Mouse (Mus musculus): Measurements from ENCODE around the gene Rgs12. TPM values are rescaled to one million over a fixed set of nuclear protein-coding genes. Genes with fewer than 3 reads are reported as not detected.

Gene Rgs12
- polyA plus RNA-seq, 1 experiment from 2014 or later: 28.1 TPM

DNA sequence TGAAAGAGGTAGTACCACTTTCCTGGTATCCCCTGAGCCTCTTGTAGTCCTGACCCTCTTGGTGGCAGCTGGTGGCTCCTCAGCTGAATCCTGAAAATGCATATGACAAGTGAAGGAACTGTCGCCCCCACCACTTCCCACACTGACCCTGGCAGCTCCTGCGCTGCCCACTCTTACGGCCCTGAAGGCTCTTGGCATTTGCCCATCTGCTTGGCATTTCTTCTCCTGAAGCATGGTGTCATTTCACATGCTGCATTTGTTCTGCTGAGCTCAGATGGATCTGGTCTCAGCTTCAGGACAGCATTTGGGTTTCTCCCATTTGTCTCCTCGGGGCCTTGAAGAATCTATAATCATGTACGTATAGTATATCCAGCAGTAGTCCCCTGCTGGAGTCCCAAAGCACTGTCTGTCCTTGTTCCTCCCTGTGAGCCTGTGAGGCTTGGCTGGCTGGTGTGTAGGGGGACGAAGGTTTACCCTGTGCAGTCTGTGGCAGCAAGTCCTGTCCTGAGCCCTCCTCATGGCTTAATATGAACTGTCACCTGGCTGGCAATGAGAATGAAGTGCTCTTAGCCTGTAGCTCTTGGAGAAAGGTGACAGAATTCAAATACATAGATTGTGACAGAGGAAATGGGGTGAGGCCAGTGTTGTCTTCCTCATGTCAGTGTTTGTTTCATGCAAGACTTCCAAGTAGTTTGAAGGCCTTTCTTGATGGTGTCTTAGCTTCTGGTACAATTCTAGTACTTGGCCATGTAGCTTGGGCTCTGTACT lies 62.1 kb downstream of the Rgs12 start:
- Histone ChIP-seq H3K4me3 (replicated peaks) (no peak overlapping the region), H3K9me3 (no peaks in the 10 kb centered on the region), H3K4me2 (no peak overlapping the region), H3K27me3 (replicated peaks) (no peaks in the 10 kb centered on the region), H3K36me3 (no peaks in the 10 kb centered on the region), H3K27ac (no peak overlapping the region), H3K9ac (no peak overlapping the region), H3K4me1 (no peaks in the 10 kb centered on the region)
- WGBS: 93% methylated on average over 6 of the region's 6 CpGs
- no peak for ATAC-seq (ENCODE audit: insufficient read depth, low FRiP score, low read depth)

DNA sequence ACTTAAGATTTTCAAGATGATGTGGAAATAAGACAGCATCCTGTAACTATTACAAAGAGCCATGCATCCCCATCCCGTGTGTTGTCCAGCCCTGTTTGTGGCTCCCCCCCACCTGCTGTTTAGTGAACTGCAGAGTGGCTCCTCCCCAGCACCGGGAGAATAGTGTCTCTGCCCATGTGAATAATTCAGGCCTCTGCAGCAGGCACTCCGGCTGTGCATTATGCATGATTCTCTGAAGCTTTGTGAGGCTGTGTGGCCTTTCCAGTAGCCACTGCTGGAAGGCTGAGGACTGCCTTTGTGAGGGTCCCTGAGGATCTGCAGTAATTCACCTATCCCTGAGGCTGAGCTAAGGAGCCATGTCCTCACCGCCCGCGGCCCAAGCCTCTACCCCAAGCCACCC lies 64.8 kb downstream of the Rgs12 start:
- ATAC-seq (ENCODE audit: insufficient read depth, low FRiP score, low read depth): no peak
- H3K27me3 ChIP-seq (replicated peaks): no peaks in the 10 kb centered on the region
- H3K36me3 ChIP-seq: no peaks in the 10 kb centered on the region
- H3K4me3 ChIP-seq (replicated peaks): no peak overlapping the region
- H3K4me1 ChIP-seq: peaks cover 3% of the 10 kb centered on the region; the same call in 1 of the 2 replicates
- H3K27ac ChIP-seq: no peak overlapping the region
- 81% methylated on average over 6 of the region's 6 CpGs for WGBS
- H3K9ac ChIP-seq: no peak overlapping the region
- no peak overlapping the region for H3K4me2 ChIP-seq
- no peaks in the 10 kb centered on the region for H3K9me3 ChIP-seq

DNA sequence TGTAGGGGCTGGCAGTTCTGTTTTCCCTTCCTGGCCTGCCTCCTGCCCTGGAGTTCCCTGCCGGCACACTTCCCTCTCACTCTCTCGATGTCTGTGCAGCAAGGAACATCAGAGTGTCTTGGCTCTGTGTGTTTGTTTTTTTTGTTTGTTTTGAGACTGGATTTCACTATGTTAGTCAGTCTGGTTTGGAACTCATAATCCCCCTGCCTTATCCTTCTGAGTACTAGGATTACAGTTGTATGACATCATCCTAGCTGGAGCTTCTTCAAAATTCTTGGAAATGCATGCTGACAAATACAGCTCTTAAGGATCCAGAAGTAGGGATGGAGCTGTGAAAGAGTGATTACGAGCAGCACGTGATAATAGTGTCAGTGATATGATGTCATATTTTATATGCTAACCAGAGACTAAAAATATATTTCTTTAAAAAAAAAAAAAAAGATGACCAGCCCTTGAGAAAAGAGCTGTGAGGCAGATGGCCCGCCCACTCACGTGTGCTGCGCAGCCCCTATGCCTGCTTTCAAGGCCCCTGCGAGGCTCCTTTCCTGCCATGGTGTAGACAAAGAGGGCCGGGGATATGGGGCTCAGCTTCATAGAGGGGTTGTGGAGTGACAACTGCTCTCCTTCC lies 70.5 kb downstream of the Rgs12 start:
- no peak overlapping the region for H3K9ac ChIP-seq
- peaks cover 8% of the 10 kb centered on the region; the same call in 1 of the 2 replicates for H3K36me3 ChIP-seq
- 69% methylated on average over 9 of the region's 9 CpGs for WGBS
- no peak for ATAC-seq (ENCODE audit: insufficient read depth, low FRiP score, low read depth)
- no peak overlapping the region for H3K4me2 ChIP-seq
- H3K27me3 ChIP-seq (replicated peaks): no peaks in the 10 kb centered on the region
- no peaks in the 10 kb centered on the region for H3K9me3 ChIP-seq
- peaks cover 9% of the 10 kb centered on the region; the same call in 1 of the 2 replicates for H3K4me1 ChIP-seq
- peak overlapping the region; percentile 62; the same call in 1 of the 2 replicates for H3K27ac ChIP-seq
- H3K4me3 ChIP-seq (replicated peaks): no peak overlapping the region

DNA sequence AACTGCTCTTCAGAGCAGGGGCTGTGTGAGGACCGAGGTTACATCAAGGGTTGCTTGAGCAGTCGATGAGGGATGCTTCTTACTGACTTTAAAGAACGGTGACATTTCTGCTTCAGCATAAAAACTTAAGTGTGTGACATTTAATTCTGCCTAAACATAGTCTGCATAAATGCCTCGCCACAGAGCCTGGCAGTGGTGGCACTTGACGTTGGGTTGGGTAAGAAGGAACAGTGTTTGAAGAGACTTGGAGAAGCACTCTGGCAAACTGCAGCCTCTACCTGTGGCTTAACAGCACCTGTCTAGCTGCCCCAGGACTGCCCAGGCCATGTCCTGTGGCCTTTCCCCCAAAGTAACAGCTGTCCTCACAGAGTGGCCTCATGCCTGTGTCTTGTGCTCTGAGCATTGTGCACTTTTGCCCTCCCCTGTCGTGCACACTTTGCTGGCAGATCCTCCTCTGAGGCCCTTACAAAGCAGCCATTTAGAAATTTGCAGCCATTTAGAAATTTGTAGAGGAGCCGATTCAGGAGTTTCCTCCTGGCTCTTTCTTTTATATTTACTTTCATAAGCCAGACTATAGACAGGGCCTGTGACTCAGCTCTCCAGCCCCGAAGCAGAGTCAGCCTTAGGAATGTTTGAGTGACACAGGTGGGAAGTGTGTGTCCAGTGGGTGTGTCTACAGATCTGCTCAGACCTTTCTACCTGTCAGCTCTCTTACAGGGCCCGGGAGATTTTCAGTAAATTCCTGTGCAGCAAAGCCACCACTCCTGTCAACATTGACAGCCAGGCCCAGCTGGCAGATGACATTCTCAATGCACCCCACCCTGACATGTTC lies 71.4 kb downstream of the Rgs12 start:
- Histone ChIP-seq H3K4me3 (replicated peaks) (no peak overlapping the region), H3K27me3 (replicated peaks) (no peaks in the 10 kb centered on the region), H3K27ac (peak overlapping the region; percentile 62), H3K4me2 (no peak overlapping the region), H3K4me1 (peaks cover 9% of the 10 kb centered on the region; the same call in 1 of the 2 replicates), H3K36me3 (peaks cover 9% of the 10 kb centered on the region; the same call in 1 of the 2 replicates), H3K9me3 (no peaks in the 10 kb centered on the region), H3K9ac (no peak overlapping the region)
- ATAC-seq (ENCODE audit: insufficient read depth, low FRiP score, low read depth): no peak
- 70% methylated on average over 9 of the region's 9 CpGs for WGBS

DNA sequence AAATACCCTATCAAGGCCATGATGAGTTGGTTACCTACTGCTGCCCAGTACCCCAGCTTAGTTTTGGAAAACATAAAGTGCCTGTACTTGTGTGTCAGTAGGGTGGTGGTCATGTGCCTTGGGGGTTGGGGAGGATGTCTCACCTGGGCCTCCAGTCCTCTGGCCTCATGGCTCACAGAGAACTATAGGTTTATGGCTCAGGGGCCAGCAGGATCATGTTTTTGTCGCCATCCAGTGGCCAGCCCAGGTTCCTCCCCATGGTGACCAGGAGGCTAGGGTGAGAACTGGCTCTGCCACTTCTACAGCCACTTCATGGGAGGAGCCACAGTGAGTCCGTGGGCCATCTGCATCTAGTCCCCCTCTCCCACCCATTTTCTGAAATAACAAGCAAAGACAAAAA lies 75.7 kb downstream of the Rgs12 start:
- peak; percentile 66; the same call in 1 of the 2 replicates for ATAC-seq (ENCODE audit: insufficient read depth, low FRiP score, low read depth)
- H3K4me2 ChIP-seq: no peak overlapping the region
- no peak overlapping the region for H3K27ac ChIP-seq
- WGBS: 17% methylated on average over 2 of the region's 2 CpGs
- no peaks in the 10 kb centered on the region for H3K27me3 ChIP-seq (replicated peaks)
- peaks cover 29% of the 10 kb centered on the region for H3K36me3 ChIP-seq
- H3K4me1 ChIP-seq: 0 out of 2 replicates have a peak, but pooled peaks cover 5% of the 10 kb centered on the region
- H3K4me3 ChIP-seq (replicated peaks): no peak overlapping the region
- H3K9me3 ChIP-seq: no peaks in the 10 kb centered on the region
- H3K9ac ChIP-seq: no peak overlapping the region

DNA sequence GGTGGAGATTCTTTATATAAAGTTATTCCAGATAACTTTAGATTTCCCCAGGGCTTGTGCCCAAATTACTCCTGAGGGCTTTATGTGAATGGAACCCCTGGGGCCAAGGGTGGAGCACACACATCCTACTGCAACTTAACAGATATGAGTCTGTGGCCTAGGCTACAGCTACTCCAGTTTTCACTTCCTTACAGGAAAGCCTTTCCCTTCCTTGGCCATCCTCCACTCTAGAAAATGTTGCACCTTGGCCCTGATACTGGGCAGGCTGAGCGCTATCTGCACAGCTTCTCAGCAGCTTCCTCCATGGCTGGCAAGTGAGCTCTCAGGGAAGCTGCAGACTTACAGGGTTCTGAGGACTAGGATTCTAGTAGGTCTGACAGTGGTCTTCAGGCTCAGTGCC lies 80.1 kb downstream of the Rgs12 start:
- no peak overlapping the region for H3K27ac ChIP-seq
- H3K27me3 ChIP-seq (replicated peaks): no peaks in the 10 kb centered on the region
- no peak overlapping the region for H3K9ac ChIP-seq
- H3K9me3 ChIP-seq: no peaks in the 10 kb centered on the region
- ATAC-seq (ENCODE audit: insufficient read depth, low FRiP score, low read depth): no peak
- H3K4me2 ChIP-seq: no peak overlapping the region
- H3K36me3 ChIP-seq: peaks cover 29% of the 10 kb centered on the region
- 90% methylated on average over 1 of the region's 1 CpGs for WGBS
- H3K4me3 ChIP-seq (replicated peaks): no peak overlapping the region
- no peaks in the 10 kb centered on the region for H3K4me1 ChIP-seq

DNA sequence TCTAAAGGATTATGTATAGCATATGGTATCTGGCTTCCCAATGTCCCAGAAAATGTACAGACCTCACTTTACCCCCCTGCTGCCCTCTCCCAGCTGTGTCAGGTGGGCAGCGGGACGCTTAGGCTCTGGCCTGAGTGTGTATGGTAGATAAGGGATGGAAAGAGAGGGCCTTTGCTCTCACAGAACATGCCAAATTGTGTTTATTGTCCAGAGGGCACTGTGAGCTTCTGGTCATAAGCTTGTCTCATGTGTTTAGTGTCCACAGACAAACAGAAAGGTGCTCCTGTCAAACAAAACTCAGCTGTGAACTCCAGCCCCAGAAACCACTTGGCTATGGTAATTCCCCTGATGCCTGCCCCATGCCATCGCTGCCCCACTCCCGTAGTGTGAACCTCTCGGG lies 80.5 kb downstream of the Rgs12 start:
- no peak for ATAC-seq (ENCODE audit: insufficient read depth, low FRiP score, low read depth)

DNA sequence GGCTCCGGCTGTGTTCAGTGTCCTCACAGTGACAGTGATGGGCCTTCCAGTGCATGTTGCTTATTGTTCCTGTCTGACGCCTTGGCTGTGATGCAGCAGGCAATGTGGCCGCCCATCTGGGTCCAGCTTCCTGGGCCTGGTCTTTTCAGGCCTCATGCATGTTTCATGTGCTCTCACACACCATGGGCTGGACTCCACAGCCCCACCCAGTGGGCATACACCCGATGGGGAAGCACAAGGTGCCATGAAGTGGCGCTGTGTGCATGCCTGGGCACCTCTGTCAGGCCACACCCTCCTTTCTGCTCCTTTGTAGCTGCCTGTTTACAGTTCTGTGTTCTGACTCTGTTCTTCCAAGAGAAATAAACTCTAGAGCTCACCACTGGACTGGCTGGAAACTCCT lies 83.8 kb downstream of the Rgs12 start:
- Histone ChIP-seq H3K4me3 (replicated peaks) (no peak overlapping the region), H3K9ac (no peak overlapping the region), H3K36me3 (peaks cover 17% of the 10 kb centered on the region), H3K4me2 (no peak overlapping the region), H3K9me3 (no peaks in the 10 kb centered on the region), H3K27ac (no peak overlapping the region; the same call in 1 of the 2 replicates), H3K4me1 (no peaks in the 10 kb centered on the region), H3K27me3 (replicated peaks) (no peaks in the 10 kb centered on the region)
- 74% methylated on average over 5 of the region's 5 CpGs for WGBS
- ATAC-seq (ENCODE audit: insufficient read depth, low FRiP score, low read depth): no peak

More for the DNA sequence above, 80.5 kb downstream of the Rgs12 start:
- H3K27ac ChIP-seq: no peak overlapping the region
- H3K4me1 ChIP-seq: no peaks in the 10 kb centered on the region
- H3K36me3 ChIP-seq: peaks cover 29% of the 10 kb centered on the region
- WGBS: 94% methylated on average over 5 of the region's 5 CpGs
- no peaks in the 10 kb centered on the region for H3K27me3 ChIP-seq (replicated peaks)
- no peak overlapping the region for H3K4me3 ChIP-seq (replicated peaks)
- no peak overlapping the region for H3K4me2 ChIP-seq
- H3K9me3 ChIP-seq: no peaks in the 10 kb centered on the region
- H3K9ac ChIP-seq: no peak overlapping the region

DNA sequence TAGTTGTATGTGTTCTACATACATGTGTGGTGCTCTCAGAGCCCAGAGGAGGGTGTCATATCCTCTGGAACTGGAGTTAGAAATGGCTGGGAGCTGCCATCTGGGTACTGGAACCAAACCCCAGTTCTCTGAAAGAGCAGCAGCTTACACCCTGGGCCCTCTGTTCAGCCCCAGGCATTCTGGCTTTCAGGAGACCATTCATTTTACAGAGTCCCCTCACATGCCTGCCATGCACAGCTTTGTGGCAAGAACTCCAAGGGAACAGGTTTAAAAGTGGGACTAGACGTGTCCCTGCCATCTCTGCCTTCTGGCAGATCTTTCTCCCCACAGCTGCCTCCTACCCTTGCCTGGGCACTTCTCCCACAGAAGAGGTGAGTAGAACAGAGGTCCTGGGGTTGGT lies 84.4 kb downstream of the Rgs12 start:
- no peak overlapping the region for H3K4me2 ChIP-seq
- no peak for ATAC-seq (ENCODE audit: insufficient read depth, low FRiP score, low read depth)
- no peaks in the 10 kb centered on the region for H3K4me1 ChIP-seq
- H3K36me3 ChIP-seq: peaks cover 12% of the 10 kb centered on the region
- H3K4me3 ChIP-seq (replicated peaks): no peak overlapping the region
- no peak overlapping the region for H3K9ac ChIP-seq
- WGBS: 91% methylated on average over 1 of the region's 1 CpGs
- H3K27ac ChIP-seq: 0 out of 2 replicates have a peak overlapping the region, but pooled peaks have one; percentile 1
- no peaks in the 10 kb centered on the region for H3K9me3 ChIP-seq
- H3K27me3 ChIP-seq (replicated peaks): no peaks in the 10 kb centered on the region

DNA sequence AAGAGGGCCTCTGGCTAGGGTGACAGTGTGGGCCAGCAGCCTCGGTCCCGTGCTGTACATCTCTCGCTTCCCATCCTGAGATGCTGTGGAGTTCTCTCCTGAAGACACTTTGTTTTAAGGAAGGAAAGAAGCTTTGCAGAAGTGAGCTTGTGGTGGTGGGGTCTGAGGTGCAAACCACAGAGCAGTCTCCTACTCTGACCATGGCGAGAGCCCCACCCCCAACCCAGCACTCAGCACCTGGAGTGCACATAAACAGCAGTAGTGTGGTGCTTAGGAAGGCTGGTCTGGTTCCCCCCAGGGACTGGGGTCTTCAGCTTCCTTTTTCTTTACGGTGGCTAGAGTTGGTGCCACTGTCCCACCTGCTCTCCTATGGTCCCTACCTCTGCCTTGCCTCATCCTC lies 85.9 kb downstream of the Rgs12 start:
- ATAC-seq (ENCODE audit: insufficient read depth, low FRiP score, low read depth): no peak
- no peaks in the 10 kb centered on the region for H3K4me1 ChIP-seq
- H3K9me3 ChIP-seq: no peaks in the 10 kb centered on the region
- peaks cover 8% of the 10 kb centered on the region for H3K36me3 ChIP-seq
- no peaks in the 10 kb centered on the region for H3K27me3 ChIP-seq (replicated peaks)
- H3K27ac ChIP-seq: no peak overlapping the region
- H3K4me2 ChIP-seq: no peak overlapping the region
- 89% methylated on average over 5 of the region's 5 CpGs for WGBS
- H3K9ac ChIP-seq: no peak overlapping the region
- no peak overlapping the region for H3K4me3 ChIP-seq (replicated peaks)

DNA sequence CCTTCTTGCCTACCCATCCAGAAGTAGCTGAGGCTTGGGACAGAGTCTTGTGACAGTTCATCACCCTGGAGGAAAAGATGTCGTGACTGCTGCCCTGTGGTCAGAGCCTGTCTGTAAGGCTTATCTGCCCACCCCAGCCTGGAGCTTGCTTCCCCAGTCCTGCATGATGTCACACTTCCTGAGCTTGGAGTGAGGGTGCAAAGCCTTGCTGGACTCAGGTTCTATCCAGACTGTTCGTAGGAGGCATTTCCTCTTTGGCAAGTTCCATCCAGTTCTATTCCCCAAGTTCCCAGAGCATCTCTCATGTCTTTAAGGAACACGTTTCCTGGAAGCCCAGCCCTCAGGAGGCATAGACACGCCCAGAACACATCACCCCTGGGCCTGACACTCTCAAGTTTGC lies 86.5 kb downstream of the Rgs12 start:
- Histone ChIP-seq H3K27ac (no peak overlapping the region), H3K4me3 (replicated peaks) (no peak overlapping the region), H3K4me2 (no peak overlapping the region), H3K9ac (no peak overlapping the region), H3K9me3 (no peaks in the 10 kb centered on the region), H3K27me3 (replicated peaks) (no peaks in the 10 kb centered on the region), H3K4me1 (no peaks in the 10 kb centered on the region), H3K36me3 (peaks cover 8% of the 10 kb centered on the region)
- 56% methylated on average over 4 of the region's 4 CpGs for WGBS
- no peak for ATAC-seq (ENCODE audit: insufficient read depth, low FRiP score, low read depth)
